Mouse (Mus musculus): Measurements from ENCODE around the gene Ezh1. TPM values are rescaled to one million over a fixed set of nuclear protein-coding genes. Genes with fewer than 3 reads are reported as not detected.

Ezh1 gene
- polyA plus RNA-seq, 1 experiment from 2014 or later = 17.1 TPM

- no peak overlapping the region for H3K4me2 ChIP-seq (replicated peaks; ENCODE audit: low read depth, low read length)
- no peak for DNase-seq (ENCODE audit: low spot score)
- H3K9me3 ChIP-seq (ENCODE audit: low read length) = no peaks in the 10 kb centered on the region
- H3K27ac ChIP-seq (ENCODE audit: low read length) = no peak overlapping the region
- no peaks in the 10 kb centered on the region; the same call in 1 of the 2 replicates for H3K4me1 ChIP-seq (ENCODE audit: insufficient read depth, low read depth, low read length)
- 79% methylated on average over 7 of the region's 7 CpGs for WGBS
- H3K9ac ChIP-seq (replicated peaks; ENCODE audit: low read depth) = no peak overlapping the region
- H3K27me3 ChIP-seq (replicated peaks; ENCODE audit: insufficient read depth, low read length) = no peaks in the 10 kb centered on the region
- H3K36me3 ChIP-seq (ENCODE audit: insufficient read depth, low read length) = peaks cover 22% of the 10 kb centered on the region
- no peak overlapping the region for H3K4me3 ChIP-seq (ENCODE audit: low read depth, low read length)
- no peak for ATAC-seq
- TF ChIP-seq EP300 (IDR thresholded peaks at IDR 0.05) (no peak), CTCF (IDR thresholded peaks at IDR 0.05) (no peak)
Observed at GRCm38 (mm10) chr11:101193076-101193475, 33.2 kb downstream of the Ezh1 start.

GRCm38 (mm10) chr11:101192646-101193045, 33.6 kb downstream of the Ezh1 start:
- no peak overlapping the region for H3K4me3 ChIP-seq (ENCODE audit: low read depth, low read length)
- no peak overlapping the region for H3K9ac ChIP-seq (replicated peaks; ENCODE audit: low read depth)
- ATAC-seq (no peak), DNase-seq (ENCODE audit: low spot score) (no peak)
- 81% methylated on average over 6 of the region's 6 CpGs for WGBS
- no peak overlapping the region for H3K4me2 ChIP-seq (replicated peaks; ENCODE audit: low read depth, low read length)
- no peak overlapping the region for H3K27ac ChIP-seq (ENCODE audit: low read length)
- H3K27me3 ChIP-seq (replicated peaks; ENCODE audit: insufficient read depth, low read length) = no peaks in the 10 kb centered on the region
- peaks cover 18% of the 10 kb centered on the region for H3K36me3 ChIP-seq (ENCODE audit: insufficient read depth, low read length)
- H3K9me3 ChIP-seq (ENCODE audit: low read length) = no peaks in the 10 kb centered on the region
- TF ChIP-seq CTCF (IDR thresholded peaks at IDR 0.05) (no peak), EP300 (IDR thresholded peaks at IDR 0.05) (no peak)
- no peaks in the 10 kb centered on the region; the same call in 1 of the 2 replicates for H3K4me1 ChIP-seq (ENCODE audit: insufficient read depth, low read depth, low read length)

- WGBS = 65% methylated on average over 4 of the region's 4 CpGs
- Histone ChIP-seq H3K27ac (ENCODE audit: low read length) (no peak overlapping the region), H3K36me3 (ENCODE audit: insufficient read depth, low read length) (peaks cover 11% of the 10 kb centered on the region; the same call in 1 of the 2 replicates), H3K9me3 (ENCODE audit: low read length) (no peaks in the 10 kb centered on the region), H3K9ac (replicated peaks; ENCODE audit: low read depth) (no peak overlapping the region), H3K27me3 (replicated peaks; ENCODE audit: insufficient read depth, low read length) (no peaks in the 10 kb centered on the region), H3K4me2 (replicated peaks; ENCODE audit: low read depth, low read length) (no peak overlapping the region), H3K4me3 (ENCODE audit: low read depth, low read length) (no peak overlapping the region), H3K4me1 (ENCODE audit: insufficient read depth, low read depth, low read length) (no peaks in the 10 kb centered on the region; the same call in 1 of the 2 replicates)
- ATAC-seq (no peak), DNase-seq (ENCODE audit: low spot score) (no peak)
- no peak for TF ChIP-seq EP300 (IDR thresholded peaks at IDR 0.05)
- TF ChIP-seq CTCF (IDR thresholded peaks at IDR 0.05) = no peak
Observed at GRCm38 (mm10) chr11:101191919-101192470, 34.3 kb downstream of the Ezh1 start.

- 50% methylated on average over 17 of the region's 17 CpGs for WGBS
Observed at GRCm38 (mm10) chr11:101190913-101191907, 35.1 kb downstream of the Ezh1 start.

GRCm38 (mm10) chr11:101190181-101190912, 35.9 kb downstream of the Ezh1 start:
- ATAC-seq (no peak; the same call in 1 of the 2 replicates), DNase-seq (ENCODE audit: low spot score) (no peak)
- H3K4me1 ChIP-seq (ENCODE audit: insufficient read depth, low read depth, low read length) = no peaks in the 10 kb centered on the region; the same call in 1 of the 2 replicates
- H3K27ac ChIP-seq (ENCODE audit: low read length) = peak overlapping the region; percentile 71
- H3K4me2 ChIP-seq (replicated peaks; ENCODE audit: low read depth, low read length) = no peak overlapping the region
- no peak overlapping the region for H3K9ac ChIP-seq (replicated peaks; ENCODE audit: low read depth)
- TF ChIP-seq EP300 (IDR thresholded peaks at IDR 0.05) (no peak), CTCF (IDR thresholded peaks at IDR 0.05) (no peak)
- WGBS = 40% methylated on average over 8 of the region's 8 CpGs
- no peaks in the 10 kb centered on the region for H3K27me3 ChIP-seq (replicated peaks; ENCODE audit: insufficient read depth, low read length)
- H3K9me3 ChIP-seq (ENCODE audit: low read length) = no peaks in the 10 kb centered on the region
- peaks cover 4% of the 10 kb centered on the region; the same call in 1 of the 2 replicates for H3K36me3 ChIP-seq (ENCODE audit: insufficient read depth, low read length)
- no peak overlapping the region for H3K4me3 ChIP-seq (ENCODE audit: low read depth, low read length)

More at GRCm38 (mm10) chr11:101190913-101191907, 35.1 kb downstream of the Ezh1 start:
- Histone ChIP-seq H3K4me1 (ENCODE audit: insufficient read depth, low read depth, low read length) (no peaks in the 10 kb centered on the region; the same call in 1 of the 2 replicates), H3K9me3 (ENCODE audit: low read length) (no peaks in the 10 kb centered on the region), H3K36me3 (ENCODE audit: insufficient read depth, low read length) (peaks cover 4% of the 10 kb centered on the region; the same call in 1 of the 2 replicates), H3K9ac (replicated peaks; ENCODE audit: low read depth) (no peak overlapping the region), H3K27me3 (replicated peaks; ENCODE audit: insufficient read depth, low read length) (no peaks in the 10 kb centered on the region), H3K4me3 (ENCODE audit: low read depth, low read length) (no peak overlapping the region), H3K27ac (ENCODE audit: low read length) (0 out of 2 replicates have a peak overlapping the region, but pooled peaks have one; percentile 9), H3K4me2 (replicated peaks; ENCODE audit: low read depth, low read length) (no peak overlapping the region)
- ATAC-seq (no peak), DNase-seq (ENCODE audit: low spot score) (no peak)
- TF ChIP-seq CTCF (IDR thresholded peaks at IDR 0.05) = no peak
- no peak for TF ChIP-seq EP300 (IDR thresholded peaks at IDR 0.05)

Data from lung, postnatal 0 days (tissue).